Mouse (Mus musculus) CH12.LX (cell line): Measurements from ENCODE around the gene Kcnc4. TPM values are rescaled to one million over a fixed set of nuclear protein-coding genes. Genes with fewer than 3 reads are reported as not detected.

Experiments
- DNase-seq: peaks from one replicate; pipeline ENCODE4 v3.0.0-alpha.2; 2013; ENCODE audit errors: extremely low read depth
- H3K27ac ChIP-seq: 2 replicates; pipeline ENCODE4 v1.5.1; 2012; ENCODE audit warnings: low read depth, mild to moderate bottlenecking, control low read depth, moderate library complexity; ENCODE audit not compliant: insufficient read depth
- H3K27me3 ChIP-seq: replicated peaks from 2 replicates; pipeline ENCODE3; 2012; ENCODE audit warnings: inconsistent platforms
- H3K36me3 ChIP-seq, 2 experiments: replicated peaks in 1 of 2; 2 replicates each; pipeline versions ENCODE3 to v1.6.1; 2012; ENCODE audit warnings: inconsistent platforms in 1 of 2, low read length in 1 of 2, mild to moderate bottlenecking in 1 of 2, mixed read lengths in 1 of 2, moderate library complexity in 1 of 2; ENCODE audit not compliant: control insufficient read depth in 1 of 2, insufficient read depth in 1 of 2
- H3K4me1 ChIP-seq, 2 experiments: 2 replicates each; pipeline ENCODE4 v1.6.1; 2012; ENCODE audit warnings: inconsistent platforms in 1 of 2, moderate library complexity in 1 of 2; ENCODE audit not compliant: insufficient read depth in 2 of 2, control insufficient read depth in 1 of 2
- H3K4me2 ChIP-seq: 2 replicates; pipeline ENCODE4 v1.6.1; 2012; ENCODE audit warnings: low read depth, mild to moderate bottlenecking, control low read depth; ENCODE audit not compliant: poor library complexity, insufficient read depth, severe bottlenecking
- H3K4me3 ChIP-seq, 3 experiments: fragments of 150-350 bp in 1 of 3; sonication (generic) in 1 of 3; replicated peaks in 1 of 3; 2 replicates each; pipeline versions ENCODE3 to v1.5.1; 2011 to 2012; ENCODE audit warnings: low read depth in 2 of 3, low read length in 2 of 3, mild to moderate bottlenecking in 2 of 3, moderate library complexity in 2 of 3, control low read depth in 1 of 3, improper control_type of control experiment in 1 of 3, inconsistent platforms in 1 of 3, mixed read lengths in 1 of 3; ENCODE audit not compliant: poor library complexity in 1 of 3
- H3K79me2 ChIP-seq: replicated peaks from 2 replicates; pipeline ENCODE4 v1.6.1; 2012; ENCODE audit warnings: mild to moderate bottlenecking, moderate library complexity; ENCODE audit not compliant: control insufficient read depth, poor library complexity, insufficient read depth, severe bottlenecking; ENCODE audit errors: extremely low read depth
- H3K9ac ChIP-seq: 2 replicates; pipeline ENCODE4 v1.6.1; 2012; ENCODE audit warnings: low read depth, mild to moderate bottlenecking, control low read depth, moderate library complexity; ENCODE audit not compliant: insufficient read depth
- H3K9me3 ChIP-seq: replicated peaks from 2 replicates; pipeline ENCODE3; 2012; ENCODE audit warnings: low read length, inconsistent platforms, mixed read lengths
- BHLHE40 ChIP-seq: IDR thresholded peaks from 2 replicates; pipeline ENCODE4 v1.6.1; 2011; ENCODE audit warnings: mild to moderate bottlenecking, low read depth, low read length, improper control_type of control experiment
- CHD1 ChIP-seq: IDR thresholded peaks from 2 replicates; pipeline ENCODE4 v1.6.1; 2012; ENCODE audit warnings: low read depth, low read length, improper control_type of control experiment, inconsistent platforms
- ELF1 ChIP-seq: IDR thresholded peaks from 2 replicates; pipeline ENCODE4 v1.6.1; 2014; ENCODE audit warnings: low read depth, mild to moderate bottlenecking, inconsistent platforms, low read length, improper control_type of control experiment
- ETS1 ChIP-seq: conservative IDR thresholded peaks from 2 replicates; pipeline ENCODE4 v1.6.1; 2012; ENCODE audit warnings: low read depth, mild to moderate bottlenecking, inconsistent platforms, low read length, improper control_type of control experiment, moderate library complexity
- GABPA ChIP-seq: IDR thresholded peaks from 2 replicates; pipeline ENCODE4 v1.6.1; 2012; ENCODE audit warnings: low read depth, low read length, improper control_type of control experiment, inconsistent platforms; ENCODE audit not compliant: insufficient replicate concordance
- IRF4 ChIP-seq: IDR thresholded peaks from 2 replicates; pipeline ENCODE4 v1.6.1; 2014; ENCODE audit warnings: low read depth, mild to moderate bottlenecking, inconsistent platforms, low read length, improper control_type of control experiment
- JUN ChIP-seq: IDR thresholded peaks from 2 replicates; pipeline ENCODE4 v1.6.1; 2011; ENCODE audit warnings: low read depth, mild to moderate bottlenecking, low read length, improper control_type of control experiment, moderate library complexity; ENCODE audit not compliant: insufficient read depth
- KAT2A ChIP-seq: IDR thresholded peaks from 2 replicates; pipeline ENCODE4 v1.6.1; 2012; ENCODE audit warnings: low read length, improper control_type of control experiment, inconsistent platforms; ENCODE audit not compliant: insufficient replicate concordance
- MAFK ChIP-seq: IDR thresholded peaks from 2 replicates; pipeline ENCODE4 v1.6.1; 2011; ENCODE audit warnings: low read length, improper control_type of control experiment; ENCODE audit not compliant: insufficient replicate concordance
- MXI1 ChIP-seq: IDR thresholded peaks from 2 replicates; pipeline ENCODE4 v1.6.1; 2011; ENCODE audit warnings: mild to moderate bottlenecking, low read depth, low read length, improper control_type of control experiment
- POLR2A ChIP-seq: IDR thresholded peaks from 2 replicates; pipeline ENCODE4 v1.6.1; 2011; ENCODE audit warnings: low read depth, mild to moderate bottlenecking, improper control_type of control experiment, low read length
- SIN3A ChIP-seq: IDR thresholded peaks from 2 replicates; pipeline ENCODE4 v1.6.1; 2012; ENCODE audit warnings: low read length, improper control_type of control experiment, inconsistent platforms
- TCF12 ChIP-seq: IDR thresholded peaks from 2 replicates; pipeline ENCODE4 v1.6.1; 2014; ENCODE audit warnings: low read depth, mild to moderate bottlenecking, inconsistent platforms, low read length, improper control_type of control experiment
- UBTF ChIP-seq: IDR thresholded peaks from 2 replicates; pipeline ENCODE4 v1.6.1; 2012; ENCODE audit warnings: low read depth, mild to moderate bottlenecking, inconsistent platforms, low read length, improper control_type of control experiment, moderate library complexity
- USF1 ChIP-seq: IDR thresholded peaks from 2 replicates; pipeline ENCODE4 v1.6.1; 2014; ENCODE audit warnings: low read depth, mild to moderate bottlenecking, inconsistent platforms, low read length, improper control_type of control experiment
- USF2 ChIP-seq: conservative IDR thresholded peaks from 2 replicates; pipeline ENCODE4 v1.6.1; 2011; ENCODE audit warnings: low read depth, low read length, improper control_type of control experiment
- ZKSCAN1 ChIP-seq: IDR thresholded peaks from 2 replicates; pipeline ENCODE4 v1.6.1; 2012; ENCODE audit warnings: low read depth, inconsistent platforms, low read length, improper control_type of control experiment, borderline replicate concordance
- ZNF384 ChIP-seq: IDR thresholded peaks from 2 replicates; pipeline ENCODE4 v1.6.1; 2012; ENCODE audit warnings: low read depth, low read length, improper control_type of control experiment, inconsistent platforms
- dilution Hi-C: fragments of 300-500 bp; cut with MboI; formaldehyde crosslinking; loops from 2 replicates; pipeline ENCODE4 v1.14.3; 2020; ENCODE audit warnings: low sequenced_read_pairs; ENCODE audit not compliant: extremely low pct_unique_long_range_greater_than_20kb, extremely low pct_ligation_motif_present
- in situ Hi-C: fragments of 300-500 bp; cut with MboI; formaldehyde crosslinking; loops from 3 replicates; pipeline ENCODE4 v1.14.3; 2019; ENCODE audit warnings: low sequenced_read_pairs, low pct_ligation_motif_present, low pct_unique_long_range_greater_than_20kb, mixed read lengths
- polyA plus RNA-seq: library from polyadenylated mRNA; unstranded; fragments of >175 nt; gene quantifications from 2 replicates; pipeline ENCODE4 v1.2.1, GENCODE M21; 2012; ENCODE audit warnings: low read depth; ENCODE audit not compliant: insufficient read length
- total RNA-seq, 2 experiments: library from RNA; depleted of rRNA; stranded (reverse); fragments of 300-350 nt in 1 of 2; fragments of >200 nt in 1 of 2; gene quantifications; 2 replicates each; pipeline ENCODE4 v1.2.3; 2012 to 2014

Gene Kcnc4
- total and polyA plus RNA-seq, 3 experiments: not detected

GRCm38 (mm10) chr3:107507966-107508365 is 48.6 kb upstream of the Kcnc4 start:
- no peak for DNase-seq
- H3K79me2 ChIP-seq: no peaks in the 10 kb centered on the region
- no peaks in the 10 kb centered on the region for H3K9me3 ChIP-seq
- TF ChIP-seq KAT2A: no peak
- TF ChIP-seq ETS1: no peak
- no peak overlapping the region for H3K4me3 ChIP-seq
- in situ Hi-C loops (no loop called here), dilution Hi-C loops (no loop called here)
- no peak overlapping the region for H3K4me2 ChIP-seq
- peaks cover 29% of the 10 kb centered on the region for H3K27me3 ChIP-seq
- H3K36me3 ChIP-seq: no peaks in the 10 kb centered on the region
- H3K9ac ChIP-seq: no peak overlapping the region
- H3K27ac ChIP-seq: no peak overlapping the region
- H3K4me1 ChIP-seq: peaks cover 0 to 4% of the 10 kb centered on the region in 2 experiments; a peak in 2 of 4 replicates

GRCm38 (mm10) chr3:107506531-107506930 is 47.2 kb upstream of the Kcnc4 start:
- in situ Hi-C loops (no loop called here), dilution Hi-C loops (no loop called here)
- no peak overlapping the region for H3K4me3 ChIP-seq
- no peak overlapping the region for H3K4me2 ChIP-seq
- H3K36me3 ChIP-seq: no peaks in the 10 kb centered on the region
- TF ChIP-seq IRF4: no peak
- no peak for TF ChIP-seq ZNF384
- TF ChIP-seq ELF1: no peak
- TF ChIP-seq CHD1: no peak
- TF ChIP-seq ZKSCAN1: no peak
- TF ChIP-seq JUN: no peak
- TF ChIP-seq ETS1: no peak
- no peak for TF ChIP-seq KAT2A
- no peak for TF ChIP-seq USF2
- no peak for TF ChIP-seq POLR2A
- H3K27ac ChIP-seq: no peak overlapping the region
- H3K27me3 ChIP-seq: peaks cover 19% of the 10 kb centered on the region
- no peak for DNase-seq
- H3K79me2 ChIP-seq: no peaks in the 10 kb centered on the region
- H3K9ac ChIP-seq: no peak overlapping the region
- H3K9me3 ChIP-seq: no peaks in the 10 kb centered on the region
- peaks cover 3 to 9% of the 10 kb centered on the region in 2 experiments; a peak in 2 of 4 replicates for H3K4me1 ChIP-seq

GRCm38 (mm10) chr3:107505464-107506367 is 46.4 kb upstream of the Kcnc4 start:
- in situ Hi-C loops: no loop called here
- no peak for TF ChIP-seq KAT2A
- no peak for TF ChIP-seq BHLHE40
- no peak for TF ChIP-seq SIN3A
- TF ChIP-seq GABPA: no peak
- no peak for TF ChIP-seq USF1
- no peak for TF ChIP-seq TCF12
- no peak for TF ChIP-seq MAFK
- TF ChIP-seq USF2: no peak
- no peak for TF ChIP-seq JUN
- TF ChIP-seq UBTF: no peak
- no peak for TF ChIP-seq MXI1
- Histone ChIP-seq H3K27me3 (peaks cover 16% of the 10 kb centered on the region), H3K79me2 (no peaks in the 10 kb centered on the region), H3K4me2 (no peak overlapping the region), H3K36me3 (no peaks in the 10 kb centered on the region), H3K9me3 (no peaks in the 10 kb centered on the region), H3K4me1 (peaks cover 3 to 9% of the 10 kb centered on the region in 2 experiments; a peak in 2 of 4 replicates), H3K4me3 (no peak overlapping the region), H3K9ac (no peak overlapping the region), H3K27ac (no peak overlapping the region)
- no peak for DNase-seq
- dilution Hi-C loops: no loop called here
